Mouse (Mus musculus): Measurements from ENCODE around the gene Epn3. TPM values are rescaled to one million over a fixed set of nuclear protein-coding genes. Genes with fewer than 3 reads are reported as not detected.

The Epn3 gene
- total RNA-seq, 4 experiments from 2014 or later = 1.1 to 3.7 (median 2.6) TPM

DNA sequence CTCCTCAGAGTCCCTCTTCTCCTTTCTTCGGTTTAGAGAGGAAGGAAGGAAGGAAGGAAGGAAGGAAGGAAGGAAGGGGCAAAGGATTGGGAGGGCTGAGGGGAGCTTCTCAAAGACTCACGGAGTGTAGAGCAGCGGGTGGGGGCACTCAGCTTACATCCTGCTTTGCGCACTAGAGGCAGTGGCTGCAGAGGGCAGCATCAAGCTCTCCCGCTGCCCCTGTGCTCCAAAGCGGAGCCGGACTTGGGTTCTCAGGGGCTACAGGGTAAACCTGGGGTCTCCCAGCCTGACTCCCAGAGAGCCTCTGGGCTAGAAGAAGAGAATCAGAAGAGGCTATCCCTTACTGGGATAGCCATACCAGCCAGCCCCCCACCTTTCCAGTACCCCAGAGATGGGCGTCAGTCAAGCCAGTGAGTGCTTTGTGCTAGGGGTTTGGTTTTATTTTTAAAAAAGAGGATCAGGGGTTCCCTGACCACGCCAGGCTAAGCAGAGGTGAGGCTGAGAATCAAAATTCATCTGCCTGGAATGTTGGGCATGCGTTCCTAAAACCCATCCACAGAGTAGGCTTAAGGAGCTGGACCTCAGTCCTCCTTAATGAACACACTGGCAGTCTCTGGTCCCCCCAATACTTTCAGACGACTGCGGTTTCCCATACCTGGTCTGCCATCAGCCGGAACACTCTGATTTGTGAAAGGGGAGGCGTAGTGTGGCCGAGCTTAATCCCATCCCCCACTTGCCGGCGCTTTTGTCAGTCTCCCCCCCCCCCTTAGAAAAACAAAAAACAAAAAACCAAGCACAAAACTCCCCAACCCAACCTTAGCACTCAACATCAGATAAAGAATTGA is 27.8 kb downstream of the Epn3 start:
- no peak for DNase-seq (ENCODE audit: low spot score in 2 of 2)

DNA sequence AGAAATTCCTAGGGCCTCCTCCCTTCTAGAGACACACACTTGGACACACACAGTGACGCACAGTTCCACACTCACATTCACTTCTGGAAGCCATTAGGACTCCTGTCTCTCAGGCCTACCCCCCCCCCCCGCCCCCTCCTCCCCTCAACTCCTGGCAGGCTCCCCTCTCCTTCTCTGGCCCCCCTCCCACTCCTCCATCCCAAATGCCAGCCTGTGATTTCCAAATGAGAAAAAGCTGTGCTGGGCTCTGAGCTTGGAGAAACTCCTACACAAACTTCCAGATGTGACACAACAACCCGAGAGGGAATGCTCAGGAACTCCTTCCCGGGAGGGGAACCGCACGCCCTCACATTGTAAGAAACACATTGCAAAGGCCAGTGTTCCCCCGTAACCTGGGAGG is 29.4 kb downstream of the Epn3 start:
- DNase-seq (ENCODE audit: low spot score in 2 of 2) = no peak

DNA sequence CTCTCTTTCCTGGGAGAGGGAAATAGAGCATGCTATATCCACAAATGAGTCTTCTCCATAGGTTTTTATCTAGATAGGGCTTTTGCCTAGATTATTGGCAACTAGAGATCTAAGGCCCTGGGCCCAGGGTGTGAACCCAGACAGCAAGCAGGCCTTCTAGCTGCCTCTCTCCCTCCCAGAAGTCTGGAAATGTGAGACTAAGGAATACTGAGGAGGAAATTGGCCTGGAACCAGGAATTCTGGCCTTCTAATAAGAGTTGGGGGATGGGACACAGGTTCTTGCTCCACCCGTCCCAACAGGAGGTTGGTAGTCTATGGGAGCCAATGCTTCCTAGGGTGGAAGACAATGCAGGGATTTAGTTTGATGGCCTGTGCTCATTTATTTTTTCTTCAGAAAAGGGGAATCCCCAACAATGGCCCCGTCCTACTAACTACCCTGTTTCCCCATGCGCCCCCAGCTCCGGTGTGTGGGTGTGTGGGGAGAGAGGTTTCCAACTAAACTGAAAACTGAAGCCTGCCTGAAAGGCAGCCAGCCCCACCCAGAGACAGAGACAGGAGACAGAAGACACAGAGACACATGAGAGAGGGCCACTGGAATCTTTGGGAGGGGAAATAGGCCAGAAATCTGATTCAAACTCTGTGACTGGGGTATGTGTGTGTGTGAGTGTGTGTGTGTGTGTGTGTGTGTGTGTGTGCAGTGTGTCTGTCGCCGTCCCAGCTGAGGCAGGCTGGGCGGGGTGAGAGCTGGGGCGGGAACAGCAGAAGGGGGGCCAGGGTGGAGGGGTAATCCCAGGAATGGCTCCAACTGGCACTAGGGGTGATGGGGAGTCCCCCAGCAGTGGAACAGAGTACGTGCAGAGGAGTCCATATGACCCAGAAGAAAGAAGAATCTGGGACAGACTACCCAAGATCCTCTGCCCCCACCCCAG is 30.4 kb downstream of the Epn3 start:
- DNase-seq (ENCODE audit: low spot score in 2 of 2) = no peak

DNA sequence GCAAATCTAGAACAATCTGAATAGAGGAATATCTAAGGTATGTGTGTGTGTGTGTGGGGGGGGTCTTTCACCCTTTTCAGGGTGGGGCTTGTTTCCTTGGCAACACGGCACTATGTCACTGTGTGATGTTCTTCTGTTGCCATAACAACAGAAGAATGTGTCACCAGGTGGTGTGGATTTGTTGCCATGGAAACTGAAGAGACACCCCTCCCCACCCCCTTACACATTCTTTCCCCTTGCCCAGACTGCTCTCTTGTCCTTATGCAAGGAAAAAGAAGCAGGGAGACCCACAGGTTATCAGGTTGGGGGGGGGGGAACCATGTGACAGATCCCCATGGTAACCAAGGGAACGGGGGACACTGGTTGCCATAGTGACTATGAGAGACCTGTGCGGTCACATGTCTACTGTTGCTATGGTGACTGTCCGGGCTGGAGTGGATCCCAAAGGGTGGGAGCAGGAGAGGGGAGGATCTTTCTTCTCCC is 31.2 kb downstream of the Epn3 start:
- DNase-seq (ENCODE audit: low spot score in 2 of 2) = peak in 1 of 2 experiments; percentile 77

DNA sequence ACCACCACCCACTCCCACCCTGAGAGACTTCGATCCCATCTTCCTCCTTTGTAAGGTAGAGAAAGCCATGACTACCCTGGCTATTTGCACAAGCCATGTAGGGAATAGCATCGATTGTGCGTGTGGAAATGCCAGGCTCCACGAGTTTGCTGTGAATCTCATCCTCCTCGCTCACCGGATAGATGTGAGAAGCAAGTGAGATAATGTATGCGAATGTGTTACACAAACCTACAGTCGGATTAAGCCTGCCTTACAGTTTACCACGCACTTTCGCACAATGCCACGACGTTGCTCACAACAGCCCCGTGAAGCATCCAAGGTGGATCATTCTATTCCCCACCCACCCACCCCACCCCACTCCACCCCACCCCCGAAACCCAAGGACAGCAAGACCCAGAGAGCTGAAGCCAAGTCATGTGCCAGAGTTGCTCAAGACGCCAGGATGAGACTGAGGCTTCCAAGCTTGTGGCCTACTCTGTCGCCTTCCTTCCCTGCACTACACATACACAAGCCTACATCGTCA is 33.4 kb downstream of the Epn3 start:
- no peak for DNase-seq (ENCODE audit: low spot score in 2 of 2)

DNA sequence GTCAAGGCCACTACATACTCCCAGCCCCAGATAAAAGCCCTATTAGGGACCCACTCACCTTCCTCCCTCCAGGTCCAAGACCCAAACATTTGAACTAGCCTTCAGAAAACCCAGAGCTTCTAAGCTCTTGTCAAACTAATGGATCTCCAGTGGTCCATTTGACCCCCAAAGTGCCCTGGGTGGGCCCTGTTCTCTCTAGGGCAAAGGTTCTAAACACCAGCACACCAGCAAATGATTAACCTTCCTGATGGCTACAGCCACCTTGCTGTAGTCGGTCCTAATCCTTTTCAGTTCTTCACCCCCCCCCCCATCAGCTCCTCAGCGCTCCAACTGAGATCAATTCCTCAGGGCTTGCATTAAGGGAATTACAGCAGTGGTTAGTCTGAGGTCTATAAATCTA is 35.6 kb downstream of the Epn3 start:
- no peak for DNase-seq (ENCODE audit: low spot score in 2 of 2)

DNA sequence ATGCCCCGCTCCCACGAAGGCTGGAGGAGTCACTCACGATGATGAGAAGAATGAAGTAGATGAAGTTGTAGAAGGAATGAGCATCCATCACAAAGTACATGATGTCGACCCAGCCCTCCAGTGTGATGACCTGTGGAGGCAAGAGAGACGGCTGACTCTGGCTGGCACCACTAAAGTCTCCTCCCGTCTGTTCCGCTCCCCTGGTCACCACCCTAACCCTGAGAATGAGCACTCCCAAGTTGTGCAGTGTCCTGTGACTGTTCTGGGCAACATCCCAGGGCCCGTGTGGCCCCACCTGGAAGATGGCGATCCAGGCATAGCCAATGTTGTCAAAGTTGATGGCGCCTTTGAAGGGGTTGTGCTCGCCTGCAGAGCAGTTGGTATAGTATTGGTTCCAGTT is 37.9 kb downstream of the Epn3 start:
- no peak for DNase-seq (ENCODE audit: low spot score in 2 of 2)

DNA sequence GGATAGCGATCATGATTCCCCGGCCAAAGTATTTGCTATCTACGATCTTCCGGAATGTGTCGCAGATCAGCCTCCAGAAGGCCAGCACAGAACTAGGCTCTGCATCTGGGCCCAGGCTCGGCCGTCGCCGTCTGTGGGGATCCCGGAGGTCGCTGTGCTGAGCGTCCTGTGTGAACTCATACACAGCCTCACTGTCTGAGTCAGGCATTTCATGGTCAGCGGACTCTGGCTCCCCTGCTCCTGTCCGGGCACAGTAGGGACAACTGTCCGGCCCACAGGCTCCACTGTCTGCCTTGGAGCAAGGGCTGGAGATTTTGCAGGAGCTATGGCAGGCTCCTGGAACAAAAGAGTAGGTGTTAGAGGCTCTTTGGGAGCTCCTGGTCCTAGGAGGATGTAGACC is 42.8 kb downstream of the Epn3 start:
- no peak for DNase-seq (ENCODE audit: low spot score in 2 of 2)

DNA sequence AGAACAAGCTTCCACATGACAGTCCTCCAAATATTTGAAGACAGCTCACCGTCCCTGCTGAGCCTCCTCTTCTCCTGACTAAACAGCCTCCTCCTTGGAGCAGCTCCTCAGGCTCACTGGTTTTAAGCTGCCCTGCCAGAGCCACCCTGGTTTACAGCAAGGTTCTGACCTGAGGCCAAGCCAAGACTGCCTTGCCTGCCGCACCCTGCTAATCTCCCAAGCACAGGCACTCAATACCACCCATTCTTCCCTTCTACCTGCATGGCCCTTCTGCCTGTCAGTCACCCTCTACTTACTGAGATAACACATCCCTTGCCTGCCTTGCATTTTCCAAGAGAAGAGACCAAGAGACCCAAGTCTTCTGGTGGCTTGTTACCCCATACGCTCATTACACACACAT is 43.4 kb downstream of the Epn3 start:
- DNase-seq (ENCODE audit: low spot score in 2 of 2) = no peak

DNA sequence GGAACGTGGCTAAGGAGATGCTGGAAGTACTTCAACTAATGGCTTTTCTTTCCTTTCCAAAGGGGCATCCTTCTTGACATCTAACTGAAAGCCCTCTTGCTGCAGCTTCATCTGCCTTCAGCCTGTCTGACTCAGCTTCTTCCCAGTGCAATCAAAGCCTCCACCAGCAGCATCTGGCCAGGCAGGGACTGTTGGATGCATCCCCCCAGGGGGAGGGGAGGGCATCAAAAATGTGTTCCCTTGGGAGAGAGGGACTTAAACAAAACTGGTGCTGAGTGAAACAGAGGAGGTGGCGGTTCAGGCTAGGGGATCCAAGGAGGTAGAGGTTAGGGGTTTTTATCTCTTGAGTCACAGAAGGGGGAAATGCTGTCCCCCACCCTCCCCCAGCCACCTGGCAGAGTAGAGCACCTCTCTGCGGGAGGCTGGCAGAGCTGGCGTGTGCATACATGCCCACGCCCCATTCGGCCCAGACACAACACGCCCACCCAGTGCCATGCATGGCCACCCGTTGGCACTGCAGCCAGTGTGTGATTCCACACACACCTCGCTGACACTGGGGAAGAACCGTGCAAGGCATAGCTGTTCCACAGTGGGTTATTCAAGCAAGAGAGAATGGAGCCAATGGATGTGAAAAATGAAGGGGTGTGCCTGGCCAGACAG is 44.5 kb downstream of the Epn3 start:
- DNase-seq (ENCODE audit: low spot score in 2 of 2) = peak in 1 of 2 experiments; percentile 71

DNA sequence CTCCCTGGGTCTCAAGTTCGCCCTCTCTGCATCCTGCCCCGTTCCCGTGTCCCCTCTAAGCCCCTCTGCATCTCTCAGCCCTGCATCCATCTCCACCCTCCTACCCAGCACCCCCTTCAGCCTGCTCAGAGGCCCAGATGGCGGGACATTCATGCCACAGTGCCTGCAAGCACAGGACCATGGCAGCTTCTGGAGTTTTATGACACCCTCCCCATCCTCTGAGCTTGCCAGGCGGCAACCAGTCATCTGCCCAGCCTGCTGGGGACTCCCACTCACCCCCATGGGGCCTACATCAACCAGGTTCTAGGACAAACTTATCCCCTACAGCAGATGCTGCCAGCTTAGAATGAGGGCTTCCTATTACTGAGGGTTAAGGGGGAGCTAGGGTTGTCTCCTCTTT is 45.0 kb downstream of the Epn3 start:
- DNase-seq (ENCODE audit: low spot score in 2 of 2) = peak in 1 of 2 experiments; percentile 77

DNA sequence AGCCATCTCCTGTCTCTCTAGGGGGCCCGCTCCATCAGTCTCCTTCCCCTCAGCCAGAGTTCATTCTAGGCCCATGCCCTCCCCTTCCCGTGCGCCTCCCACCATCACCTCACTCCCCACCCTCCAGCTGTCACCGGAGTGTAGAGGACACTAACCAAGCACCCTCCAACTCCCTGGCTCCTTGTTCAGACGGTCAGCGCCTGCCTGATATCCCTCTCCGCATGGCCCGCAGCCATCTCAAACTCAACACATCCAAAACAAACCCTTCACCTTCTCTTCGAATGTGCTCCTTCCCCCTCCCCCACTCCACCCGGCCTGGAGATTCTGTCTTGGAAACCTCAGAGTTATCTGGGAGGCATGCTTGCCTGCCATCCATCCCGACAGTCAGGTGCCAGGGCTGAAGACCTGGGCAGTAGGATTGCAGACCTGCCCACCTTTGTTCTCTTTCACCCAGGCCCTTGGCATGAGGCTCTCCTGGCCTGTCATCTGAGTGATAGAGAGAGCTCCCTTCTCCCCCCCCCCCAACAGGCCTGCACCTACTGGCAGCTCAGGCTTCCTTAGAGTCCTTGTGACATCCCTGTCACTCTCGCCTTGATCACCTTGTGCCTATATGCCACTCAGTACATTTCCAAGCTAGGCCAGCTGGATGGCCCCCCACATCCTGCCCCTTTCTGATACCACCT is 48.5 kb downstream of the Epn3 start:
- DNase-seq (ENCODE audit: low spot score in 2 of 2) = no peak

DNA sequence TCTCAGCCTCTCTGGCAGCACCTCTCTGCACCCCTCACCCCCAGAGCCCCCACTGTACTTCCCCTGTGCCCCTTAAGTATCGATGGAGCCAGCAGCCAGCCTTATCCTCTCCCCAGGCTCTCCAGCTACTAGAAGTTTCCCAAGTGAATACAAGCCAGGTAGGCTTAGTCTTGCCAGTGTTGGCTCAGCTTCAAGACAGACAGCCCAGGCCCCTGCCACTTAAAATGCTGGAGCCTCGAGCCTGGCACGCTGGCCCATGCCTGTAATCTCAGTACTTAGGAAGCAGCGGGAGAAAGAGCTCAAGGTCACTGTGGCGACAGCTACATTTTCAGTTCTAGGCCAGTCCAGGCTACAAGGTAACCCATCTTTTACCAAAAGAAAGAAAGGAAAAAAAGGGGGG is 49.9 kb downstream of the Epn3 start:
- DNase-seq (ENCODE audit: low spot score in 2 of 2) = no peak

DNA sequence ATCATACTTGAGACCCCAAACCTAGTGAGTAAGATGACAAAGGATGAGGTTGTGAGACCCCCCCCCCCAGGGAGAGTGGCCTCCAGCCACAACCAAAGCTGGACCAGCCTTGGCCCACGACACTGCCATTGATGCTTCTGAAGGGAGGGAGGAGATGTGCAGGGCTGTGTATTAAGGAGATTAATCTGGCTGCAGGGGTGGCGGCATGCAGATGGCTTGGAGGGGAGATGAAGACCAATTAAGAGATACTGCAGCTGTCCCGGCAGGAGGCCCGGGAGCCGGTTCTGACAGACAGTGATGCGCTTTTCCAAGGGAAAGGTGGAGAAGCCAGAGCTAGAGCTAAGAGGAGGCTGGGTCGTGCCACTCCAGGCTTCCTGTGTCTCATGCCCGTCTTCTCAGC is 50.5 kb downstream of the Epn3 start:
- DNase-seq (ENCODE audit: low spot score in 2 of 2) = no peak

DNA sequence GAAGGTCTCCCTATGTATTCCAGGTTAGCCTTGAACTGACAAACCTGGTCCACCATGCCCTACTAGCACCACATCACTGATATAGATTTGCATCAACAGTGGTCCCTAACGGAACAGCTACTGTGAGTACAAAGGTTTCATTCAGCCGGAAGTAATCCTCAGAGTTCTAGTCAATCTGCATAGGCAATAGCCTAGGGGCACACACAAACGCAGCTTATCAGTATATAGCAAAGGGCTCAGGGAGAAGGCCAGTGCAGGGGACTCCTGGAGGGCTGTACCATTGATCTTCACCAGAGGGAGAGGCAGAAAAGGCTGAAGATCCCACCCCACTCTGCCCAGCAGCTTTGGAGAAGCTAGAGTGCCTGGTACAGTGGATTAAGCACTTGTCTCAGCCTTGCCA is 52.8 kb downstream of the Epn3 start:
- no peak for DNase-seq (ENCODE audit: low spot score in 2 of 2)

DNA sequence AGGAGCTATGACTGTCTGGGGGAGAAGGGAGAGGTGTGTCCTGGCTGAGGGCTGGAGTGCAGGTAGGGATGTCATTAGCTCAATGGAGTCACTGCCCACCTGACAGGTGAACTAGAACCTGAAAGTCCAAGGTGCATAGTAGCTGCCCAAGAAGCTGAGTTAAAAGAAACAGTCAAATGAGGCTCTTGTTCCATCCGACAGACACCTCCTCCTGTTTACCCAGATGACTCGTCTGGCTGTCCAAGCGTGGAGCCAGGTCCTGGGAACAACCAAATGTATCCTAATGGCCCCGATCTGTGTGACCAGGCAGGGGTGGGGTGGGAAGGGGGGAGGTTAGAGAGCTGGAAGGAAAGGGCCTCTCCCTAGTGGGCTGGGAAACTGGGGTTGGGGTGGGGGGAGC is 54.5 kb downstream of the Epn3 start:
- no peak for DNase-seq (ENCODE audit: low spot score in 2 of 2)

DNA sequence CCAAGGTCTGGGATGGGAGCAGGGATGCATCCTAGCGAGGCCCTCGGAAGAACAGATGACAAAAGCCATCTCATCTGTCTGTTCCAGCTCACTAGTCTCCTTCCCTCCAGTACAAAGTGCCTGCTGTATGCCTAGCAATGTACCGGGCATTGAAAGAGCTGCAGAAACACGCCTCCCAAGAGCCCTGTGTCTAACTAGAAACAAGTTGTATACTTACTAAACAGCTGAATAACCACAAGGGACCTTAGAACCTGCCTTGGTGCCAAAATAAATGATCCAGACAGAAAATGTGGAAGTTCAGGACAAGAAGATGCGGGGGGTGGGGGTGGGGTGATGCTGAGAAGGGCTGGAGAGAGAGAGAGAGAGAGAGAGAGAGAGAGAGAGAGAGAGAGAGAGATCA is 54.9 kb downstream of the Epn3 start:
- no peak for DNase-seq (ENCODE audit: low spot score in 2 of 2)

DNA sequence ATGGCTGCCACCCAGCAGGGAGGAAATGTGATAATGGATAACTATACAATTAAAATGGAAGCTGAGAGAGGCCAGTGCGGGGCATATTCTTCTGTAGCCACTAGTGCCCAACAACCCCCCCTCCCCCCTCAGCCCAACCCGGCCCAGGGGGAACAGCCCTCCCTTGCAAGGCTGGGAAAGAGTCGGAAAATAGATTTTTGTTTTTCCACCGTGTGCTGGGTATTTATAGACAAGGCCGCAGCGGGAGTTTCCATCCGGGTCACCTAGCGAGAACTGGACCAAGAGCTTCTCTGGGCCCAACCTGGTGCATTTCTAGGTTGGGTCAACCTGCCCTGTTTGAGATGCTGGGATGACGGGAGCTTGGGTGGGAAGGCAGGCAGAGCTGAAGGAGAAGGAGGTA is 58.0 kb downstream of the Epn3 start:
- no peak for DNase-seq (ENCODE audit: low spot score in 2 of 2)

DNA sequence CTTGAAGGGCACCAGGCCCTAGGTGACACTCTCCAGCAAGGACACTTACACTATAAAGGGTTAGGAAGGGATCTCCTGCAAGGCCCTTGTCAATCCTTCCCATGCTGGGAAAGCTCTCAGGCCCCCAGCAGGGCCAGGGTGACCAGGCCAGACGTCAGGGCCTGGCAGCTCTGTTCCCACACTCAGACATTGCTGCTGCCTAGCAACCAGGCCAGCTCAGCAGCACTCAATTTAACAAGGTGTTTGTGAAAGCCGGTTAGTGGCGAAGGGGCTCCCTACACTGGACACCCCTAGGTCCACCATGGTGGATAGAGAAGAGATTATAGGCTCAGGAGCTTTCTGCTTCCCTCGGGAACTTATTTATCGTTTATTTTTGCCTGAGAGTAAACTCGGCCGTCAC is 58.7 kb downstream of the Epn3 start:
- no peak for DNase-seq (ENCODE audit: low spot score in 2 of 2)

DNA sequence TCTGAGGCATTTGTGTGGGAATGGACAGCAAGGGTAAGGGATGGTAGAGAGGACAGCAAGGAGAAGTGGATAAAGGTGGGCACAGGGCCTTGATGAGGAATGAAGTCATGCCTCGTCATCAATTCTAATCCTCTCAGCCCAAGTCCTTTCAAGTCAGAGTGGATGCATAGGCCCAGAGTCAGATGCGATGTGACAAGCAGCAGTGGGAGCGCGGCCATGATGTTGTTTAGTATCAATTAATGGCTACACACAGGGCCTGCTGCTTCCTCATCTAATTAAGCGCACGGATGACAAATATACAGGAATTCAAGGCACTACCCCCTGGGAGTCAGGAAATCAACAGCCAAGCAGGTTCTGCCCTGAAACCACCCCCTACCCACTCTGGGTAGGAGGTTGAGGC is 59.4 kb downstream of the Epn3 start:
- no peak for DNase-seq (ENCODE audit: low spot score in 2 of 2)

Data from left cerebral cortex, adult 8-10 months (tissue).